Mouse (Mus musculus): ENCODE measurements around the gene Fignl1. TPM values are rescaled to one million over a fixed set of nuclear protein-coding genes. Genes with fewer than 3 reads are reported as not detected.

Gene Fignl1
- total and polyA plus RNA-seq, 3 experiments: 82.8 to 189 (median 98.5) TPM

- Histone ChIP-seq H3K4me1 (ENCODE audit: control insufficient read depth in 1 of 2, insufficient read depth in 2 of 2) (peaks cover 2 to 20% of the 10 kb centered on the region in 2 experiments), H3K36me3 (replicated peaks in 1 of 2; ENCODE audit: control insufficient read depth in 1 of 2, insufficient read depth in 1 of 2, low read length in 1 of 2) (peaks cover 18 to 49% of the 10 kb centered on the region in 2 experiments), H3K9ac (ENCODE audit: insufficient read depth, low read depth) (no peak overlapping the region), H3K27me3 (replicated peaks) (no peaks in the 10 kb centered on the region), H3K9me3 (replicated peaks; ENCODE audit: low read length) (no peaks in the 10 kb centered on the region), H3K79me2 (replicated peaks; ENCODE audit: control insufficient read depth, extremely low read depth, insufficient read depth, poor library complexity, severe bottlenecking) (peaks cover 13% of the 10 kb centered on the region), H3K27ac (ENCODE audit: insufficient read depth, low read depth) (no peak overlapping the region), H3K4me3 (replicated peaks in 1 of 3; ENCODE audit: low read depth in 2 of 3, low read length in 2 of 3, poor library complexity in 1 of 3) (no peak overlapping the region), H3K4me2 (ENCODE audit: insufficient read depth, low read depth, poor library complexity, severe bottlenecking) (no peak overlapping the region)
- in situ Hi-C loops (cut with MboI; ENCODE audit: low pct_ligation_motif_present, low pct_unique_long_range_greater_than_20kb, low sequenced_read_pairs): no loop called here
- TF ChIP-seq MAZ (IDR thresholded peaks at IDR 0.05; ENCODE audit: low read depth, low read length): no peak
- 0 out of 2 replicates have a peak, but pooled peaks have one; percentile 8 for TF ChIP-seq POLR2AphosphoS2 (IDR thresholded peaks at IDR 0.05; ENCODE audit: low read depth, low read length)
- dilution Hi-C loops (cut with MboI; ENCODE audit: extremely low pct_ligation_motif_present, extremely low pct_unique_long_range_greater_than_20kb, low sequenced_read_pairs): no loop called here
- no peak for DNase-seq (ENCODE audit: extremely low read depth)
Measured at GRCm38 (mm10) chr11:11794626-11795025, 14.1 kb downstream of the Fignl1 start.

- peak overlapping the region; percentile 34; the same call in 1 of the 2 replicates for H3K27ac ChIP-seq (ENCODE audit: insufficient read depth, low read depth)
Measured at GRCm38 (mm10) chr11:11788521-11788974, 20.2 kb downstream of the Fignl1 start.

More at GRCm38 (mm10) chr11:11788521-11788974, 20.2 kb downstream of the Fignl1 start:
- peak overlapping the region in 1 of 3 experiments; percentile 14 for H3K4me3 ChIP-seq (replicated peaks in 1 of 3; ENCODE audit: low read depth in 2 of 3, low read length in 2 of 3, poor library complexity in 1 of 3)
- H3K79me2 ChIP-seq (replicated peaks; ENCODE audit: control insufficient read depth, extremely low read depth, insufficient read depth, poor library complexity, severe bottlenecking): no peaks in the 10 kb centered on the region
- peaks cover 11 to 47% of the 10 kb centered on the region in 2 experiments for H3K4me1 ChIP-seq (ENCODE audit: control insufficient read depth in 1 of 2, insufficient read depth in 2 of 2)
- no peaks in the 10 kb centered on the region for H3K27me3 ChIP-seq (replicated peaks)
- dilution Hi-C loops (cut with MboI; ENCODE audit: extremely low pct_ligation_motif_present, extremely low pct_unique_long_range_greater_than_20kb, low sequenced_read_pairs) (no loop called here), in situ Hi-C loops (cut with MboI; ENCODE audit: low pct_ligation_motif_present, low pct_unique_long_range_greater_than_20kb, low sequenced_read_pairs) (loop anchor here (5.0 to 10.0 kb wide), 3 partner anchors 231 to 394 kb away; no protein-coding TSS in a partner anchor)
- H3K9ac ChIP-seq (ENCODE audit: insufficient read depth, low read depth): peak overlapping the region; percentile 28
- H3K9me3 ChIP-seq (replicated peaks; ENCODE audit: low read length): no peaks in the 10 kb centered on the region
- peak; percentile 94 for DNase-seq (ENCODE audit: extremely low read depth)
- peak overlapping the region; percentile 60 for H3K4me2 ChIP-seq (ENCODE audit: insufficient read depth, low read depth, poor library complexity, severe bottlenecking)
- H3K36me3 ChIP-seq (replicated peaks in 1 of 2; ENCODE audit: control insufficient read depth in 1 of 2, insufficient read depth in 1 of 2, low read length in 1 of 2): peaks cover 0 to 2% of the 10 kb centered on the region in 2 experiments
- no peak for TF ChIP-seq TBP (conservative IDR thresholded peaks at IDR 0.05; ENCODE audit: low read depth, low read length)
- no peak for TF ChIP-seq GABPA (IDR thresholded peaks at IDR 0.05; ENCODE audit: insufficient replicate concordance, low read depth, low read length)
- 0 out of 2 replicates have a peak, but pooled peaks have one; percentile 57 for TF ChIP-seq MXI1 (IDR thresholded peaks at IDR 0.05; ENCODE audit: low read depth, low read length)
- peak; percentile 63; the same call in 1 of the 2 replicates for TF ChIP-seq MYC (IDR thresholded peaks at IDR 0.05; ENCODE audit: low read depth, low read length)
- peak; percentile 64; the same call in 1 of the 2 replicates for TF ChIP-seq NELFE (IDR thresholded peaks at IDR 0.05; ENCODE audit: low read depth, low read length)
- TF ChIP-seq USF2 (conservative IDR thresholded peaks at IDR 0.05; ENCODE audit: low read depth, low read length): no peak
- peak; percentile 69 for TF ChIP-seq ELF1 (IDR thresholded peaks at IDR 0.05; ENCODE audit: low read depth, low read length)
- peak; percentile 38 for TF ChIP-seq ETS1 (conservative IDR thresholded peaks at IDR 0.05; ENCODE audit: low read depth, low read length)
- TF ChIP-seq MAX (IDR thresholded peaks at IDR 0.05; ENCODE audit: low read length): peak; percentile 65
- peak; percentile 56 for TF ChIP-seq TCF12 (IDR thresholded peaks at IDR 0.05; ENCODE audit: low read depth, low read length)
- peak; percentile 54; the same call in 1 of the 2 replicates for TF ChIP-seq BHLHE40 (IDR thresholded peaks at IDR 0.05; ENCODE audit: low read depth, low read length)
- TF ChIP-seq NRF1 (IDR thresholded peaks at IDR 0.05; ENCODE audit: low read depth, low read length): 0 out of 2 replicates have a peak, but pooled peaks have one; percentile 19
- peak; percentile 45; the same call in 1 of the 2 replicates for TF ChIP-seq EP300 (IDR thresholded peaks at IDR 0.05; ENCODE audit: low read length)
- TF ChIP-seq MEF2A (IDR thresholded peaks at IDR 0.05; ENCODE audit: borderline replicate concordance, low read depth, low read length): peak; percentile 81
- TF ChIP-seq RCOR1 (conservative IDR thresholded peaks at IDR 0.05; ENCODE audit: low read depth, low read length): 0 out of 2 replicates have a peak, but pooled peaks have one; percentile 71
- peak; percentile 91 for TF ChIP-seq SMC3 (IDR thresholded peaks at IDR 0.05; ENCODE audit: low read depth, low read length)
- peak; percentile 86 for TF ChIP-seq IRF4 (IDR thresholded peaks at IDR 0.05; ENCODE audit: low read depth, low read length)
- peak; percentile 63 to 87 for TF ChIP-seq CTCF (conservative IDR thresholded peaks at IDR 0.05 in 1 of 2, IDR thresholded peaks at IDR 0.05 in 1 of 2; ENCODE audit: low read depth in 2 of 2, low read length in 2 of 2)
- TF ChIP-seq ZC3H11A (IDR thresholded peaks at IDR 0.05; ENCODE audit: low read depth, low read length): peak; percentile 94
- TF ChIP-seq JUND (conservative IDR thresholded peaks at IDR 0.05; ENCODE audit: low read depth, low read length): peak; percentile 63; the same call in 1 of the 2 replicates
- TF ChIP-seq ZMIZ1 (IDR thresholded peaks at IDR 0.05; ENCODE audit: low read depth, low read length): no peak
- TF ChIP-seq SIN3A (IDR thresholded peaks at IDR 0.05; ENCODE audit: low read length): 0 out of 2 replicates have a peak, but pooled peaks have one; percentile 84
- no peak for TF ChIP-seq POLR2AphosphoS2 (IDR thresholded peaks at IDR 0.05; ENCODE audit: low read depth, low read length)
- no peak; the same call in 1 of the 2 replicates for TF ChIP-seq JUN (IDR thresholded peaks at IDR 0.05; ENCODE audit: insufficient read depth, low read depth, low read length)
- peak; percentile 35; the same call in 1 of the 2 replicates for TF ChIP-seq MAZ (IDR thresholded peaks at IDR 0.05; ENCODE audit: low read depth, low read length)
- TF ChIP-seq RAD21 (IDR thresholded peaks at IDR 0.05; ENCODE audit: low read depth, low read length): peak; percentile 85
- peak; percentile 59 for TF ChIP-seq HCFC1 (IDR thresholded peaks at IDR 0.05; ENCODE audit: low read depth, low read length)
